10 mouse cellular contexts compared by ENCODE assay signal in genomic region chr3:129553173-129553572, GRCm38 (mm10). TPM values are rescaled to one million over a fixed set of nuclear protein-coding genes. Genes with fewer than 3 reads are reported as not detected.
A peak's percentile ranks its signal among the peaks of the same experiment; 100 is the strongest.
DNase-seq lines count a peak whose midpoint lies in the region; ATAC-seq and TF ChIP-seq lines count a peak whose summit lies in the region.
"Had no signal": no experiment of that assay in that cellular context is flagged by ENCODE, and none has a peak within 500 bp of the region (broad histone marks: within the 10 kb centered on the region; RNA-seq: fewer than 3 reads in every experiment).

No protein-coding gene starts in this region.

- ATAC-seq in kidney, embryonic 14.5 days (ENCODE audit: low FRiP score, low TSS enrichment) = no peak
- ATAC-seq in intestine, embryonic 16.5 days = no peak
- no peak for ATAC-seq in forebrain, postnatal 0 days

- H3K4me3 ChIP-seq in kidney, embryonic 14.5 days (ENCODE audit: low read length) = no peak overlapping the region
- H3K4me3 ChIP-seq in intestine, embryonic 16.5 days (ENCODE audit: low read length) = no peak overlapping the region
- no peak overlapping the region for H3K4me3 ChIP-seq in forebrain, postnatal 0 days (ENCODE audit: low read depth, low read length)
- H3K4me3 ChIP-seq: hindbrain, embryonic 12.5 days had no signal

- TF ChIP-seq CTCF in forebrain, postnatal 0 days (IDR thresholded peaks at IDR 0.05; ENCODE audit: low read depth) = no peak

- DNase-seq in kidney, postnatal 14 days = peak; percentile 8
- peak; percentile 74 to 76 for DNase-seq in natural killer cell, adult 2 months (ENCODE audit: low spot score in 2 of 2)
- peak; percentile 78 to 88 for DNase-seq in thymus, postnatal 36 days
- no peak for DNase-seq in forebrain, postnatal 0 days
- no peak for DNase-seq in cerebellum, adult 8-10 months
- no peak for DNase-seq in right cerebral cortex, postnatal 10 days (ENCODE audit: low spot score in 2 of 2)
- DNase-seq: adrenal gland, postnatal 25 days had no signal

- peaks cover 22% of the 10 kb centered on the region for H3K4me1 ChIP-seq in kidney, embryonic 14.5 days (ENCODE audit: control insufficient read depth, insufficient read depth, low read length)
- peaks cover 58% of the 10 kb centered on the region for H3K4me1 ChIP-seq in intestine, embryonic 16.5 days (ENCODE audit: control insufficient read depth, insufficient read depth, low read length)
- H3K4me1 ChIP-seq in forebrain, postnatal 0 days (ENCODE audit: insufficient read depth) = 0 out of 2 replicates have a peak, but pooled peaks cover 3% of the 10 kb centered on the region
- H3K4me1 ChIP-seq: hindbrain, embryonic 12.5 days had no signal

- 0 out of 2 replicates have a peak, but pooled peaks cover 2% of the 10 kb centered on the region for H3K36me3 ChIP-seq in kidney, embryonic 14.5 days (ENCODE audit: control insufficient read depth, insufficient read depth, low read length)
- no peaks in the 10 kb centered on the region for H3K36me3 ChIP-seq in intestine, embryonic 16.5 days (ENCODE audit: control insufficient read depth, insufficient read depth, low read length)
- 0 out of 2 replicates have a peak, but pooled peaks cover 5% of the 10 kb centered on the region for H3K36me3 ChIP-seq in forebrain, postnatal 0 days (ENCODE audit: insufficient read depth)

- H3K9ac ChIP-seq in kidney, embryonic 14.5 days (ENCODE audit: low read depth, low read length) = no peak overlapping the region
- no peak overlapping the region for H3K9ac ChIP-seq in intestine, embryonic 16.5 days (ENCODE audit: low read depth, low read length)
- no peak overlapping the region for H3K9ac ChIP-seq in forebrain, postnatal 0 days
- H3K9ac ChIP-seq: hindbrain, embryonic 12.5 days had no signal

- 72% methylated on average over 9 of the region's 9 CpGs for WGBS in kidney, embryonic 14.5 days
- WGBS in intestine, embryonic 16.5 days = 69% methylated on average over 9 of the region's 9 CpGs
- WGBS in forebrain, postnatal 0 days = 92% methylated on average over 9 of the region's 9 CpGs

- H3K27me3 ChIP-seq in kidney, embryonic 14.5 days (ENCODE audit: control insufficient read depth, insufficient read depth, low read length) = no peaks in the 10 kb centered on the region
- no peaks in the 10 kb centered on the region for H3K27me3 ChIP-seq in intestine, embryonic 16.5 days (replicated peaks; ENCODE audit: control insufficient read depth, insufficient read depth, low read length)
- no peaks in the 10 kb centered on the region for H3K27me3 ChIP-seq in forebrain, postnatal 0 days (ENCODE audit: insufficient read depth, low read length)
- H3K27me3 ChIP-seq: hindbrain, embryonic 12.5 days had no signal

- H3K27ac ChIP-seq in kidney, embryonic 14.5 days (ENCODE audit: low read depth, low read length) = no peak overlapping the region
- peak overlapping the region; percentile 16; the same call in 1 of the 2 replicates for H3K27ac ChIP-seq in intestine, embryonic 16.5 days (ENCODE audit: low read length)
- no peak overlapping the region for H3K27ac ChIP-seq in forebrain, postnatal 0 days (ENCODE audit: low read depth, low read length)
- H3K27ac ChIP-seq: hindbrain, embryonic 12.5 days had no signal

- no peaks in the 10 kb centered on the region for H3K9me3 ChIP-seq in kidney, embryonic 14.5 days (ENCODE audit: control insufficient read depth, low read length)
- no peaks in the 10 kb centered on the region for H3K9me3 ChIP-seq in intestine, embryonic 16.5 days (ENCODE audit: control insufficient read depth, low read length)
- H3K9me3 ChIP-seq in forebrain, postnatal 0 days (ENCODE audit: low read length) = no peaks in the 10 kb centered on the region
- H3K9me3 ChIP-seq: hindbrain, embryonic 12.5 days had no signal

- H3K4me2 ChIP-seq in kidney, embryonic 14.5 days (replicated peaks; ENCODE audit: low read depth, low read length) = no peak overlapping the region
- H3K4me2 ChIP-seq in intestine, embryonic 16.5 days (ENCODE audit: low read depth, low read length) = no peak overlapping the region
- H3K4me2 ChIP-seq in forebrain, postnatal 0 days (ENCODE audit: low read depth) = no peak overlapping the region
- H3K4me2 ChIP-seq: hindbrain, embryonic 12.5 days had no signal

RNA-seq across cellular contexts. Expression of gene Elovl6, which starts 21.0 kb away (rescaled TPM):
- 38.9 and 50.4 TPM in 2 replicates for polyA plus RNA-seq in kidney, embryonic 14.5 days (2014; fragmentation: Nextera tagmentation; extraction: Ambion mirVana)
- 51.4 and 51.7 TPM in 2 replicates for polyA plus RNA-seq in intestine, embryonic 16.5 days (2015; fragmentation: Nextera tagmentation; extraction: Ambion mirVana)
- 46.9 and 51.9 TPM in 2 replicates for total RNA-seq in forebrain, postnatal 0 days (2014; rRNA removed)
- 28.2 and 39.1 TPM in 2 replicates for polyA plus RNA-seq in forebrain, postnatal 0 days (2015; fragmentation: Nextera tagmentation; extraction: Ambion mirVana)

Comparison
In these comparisons a context has a peak if more than half of its experiments do, and no peak if none do; other contexts are left out.
1. DNase-seq: peak in kidney, postnatal 14 days (single experiment), natural killer cell, adult 2 months (2 of 2) and thymus, postnatal 36 days (2 of 2); none in forebrain, postnatal 0 days (single experiment), cerebellum, adult 8-10 months (single experiment) and right cerebral cortex, postnatal 10 days (0 of 2).